Mouse (Mus musculus) gastrocnemius, postnatal 25 days (tissue): Measurements from ENCODE around the gene 9230112D13Rik. TPM values are rescaled to one million over a fixed set of nuclear protein-coding genes. Genes with fewer than 3 reads are reported as not detected.

ENCODE experiments used
- DNase-seq: peaks from one replicate; pipeline ENCODE4 v3.0.0; 2022
- total RNA-seq, 2 experiments: library from RNA; stranded (reverse); gene quantifications; 1 replicate in 1 of 2; 2 replicates in 1 of 2; pipeline ENCODE4 v1.2.3; 2021

Gene 9230112D13Rik
- total RNA-seq, 2 experiments from 2014 or later: not detected

DNA sequence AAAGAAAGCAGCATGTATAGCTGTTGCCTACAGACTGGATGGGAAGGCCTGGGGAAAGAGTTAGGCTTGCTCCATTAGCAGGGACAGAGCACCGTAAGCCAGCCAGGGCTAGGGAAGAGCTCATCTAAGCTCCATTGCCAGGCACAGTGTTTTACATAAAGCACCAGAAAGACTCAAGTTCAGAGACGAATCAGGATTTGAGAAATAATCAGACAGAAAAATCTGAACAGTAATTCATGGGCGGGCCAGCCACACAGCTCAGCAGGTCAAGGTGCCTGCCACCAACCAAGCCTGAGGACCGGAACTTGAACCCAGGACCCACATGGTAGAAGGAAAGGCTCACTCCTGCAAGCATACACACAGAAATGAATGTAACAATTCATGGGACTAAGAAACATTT is 22.9 kb downstream of the 9230112D13Rik start:
- DNase-seq: no peak

DNA sequence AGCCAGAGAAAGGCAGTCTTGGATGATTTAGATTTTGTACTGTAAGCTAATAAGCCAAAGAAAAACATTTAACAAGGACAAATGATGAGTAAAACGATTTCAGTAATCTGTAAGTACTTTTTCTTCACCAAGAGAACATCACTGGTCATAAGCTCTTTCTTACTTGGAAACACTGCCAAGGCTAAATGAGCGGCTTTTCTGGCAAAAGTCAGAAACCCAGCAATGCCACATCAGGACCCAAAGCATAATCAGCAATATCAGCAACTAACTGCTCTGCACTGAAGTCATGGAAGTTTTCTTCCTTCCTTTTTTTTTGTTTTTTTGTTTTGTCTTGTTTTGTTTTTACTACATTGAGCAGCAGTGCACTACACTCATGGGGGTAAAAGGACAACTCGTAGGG is 25.3 kb downstream of the 9230112D13Rik start:
- DNase-seq: no peak

DNA sequence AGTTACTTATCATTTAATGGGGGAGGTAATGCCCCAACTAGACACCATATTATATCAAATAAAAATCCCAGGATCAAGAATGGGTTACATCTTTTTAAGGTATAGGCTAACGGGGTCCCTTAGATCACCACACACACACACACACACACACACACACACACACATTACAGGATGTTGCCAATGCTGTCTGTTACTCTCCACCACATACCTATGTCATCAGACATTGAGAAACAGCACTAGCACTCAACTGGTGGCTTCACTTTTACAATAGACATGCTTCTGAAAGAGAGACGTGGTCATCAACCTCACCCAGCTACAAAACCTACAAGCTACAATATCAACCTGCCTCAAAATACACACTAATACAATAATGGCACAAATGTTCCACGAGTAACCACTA is 28.9 kb downstream of the 9230112D13Rik start:
- no peak for DNase-seq

DNA sequence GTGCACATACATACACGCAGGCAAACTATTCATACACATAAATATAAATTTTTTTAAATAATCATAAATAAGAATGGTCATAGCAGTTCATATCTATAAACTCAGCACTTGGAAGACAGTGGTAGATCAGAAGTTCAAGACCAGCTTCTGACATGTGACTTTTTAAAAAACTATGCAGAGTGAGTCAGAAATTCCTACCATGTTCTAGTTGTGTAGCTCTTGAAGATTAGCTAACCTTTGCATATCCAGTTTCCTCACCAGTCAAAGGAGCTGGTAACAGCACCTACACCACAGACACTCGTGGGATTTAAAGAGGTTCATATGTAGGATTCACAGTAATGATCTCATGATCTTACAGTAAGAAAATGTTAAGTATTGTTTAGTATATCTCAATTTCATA is 29.9 kb downstream of the 9230112D13Rik start:
- DNase-seq: no peak

DNA sequence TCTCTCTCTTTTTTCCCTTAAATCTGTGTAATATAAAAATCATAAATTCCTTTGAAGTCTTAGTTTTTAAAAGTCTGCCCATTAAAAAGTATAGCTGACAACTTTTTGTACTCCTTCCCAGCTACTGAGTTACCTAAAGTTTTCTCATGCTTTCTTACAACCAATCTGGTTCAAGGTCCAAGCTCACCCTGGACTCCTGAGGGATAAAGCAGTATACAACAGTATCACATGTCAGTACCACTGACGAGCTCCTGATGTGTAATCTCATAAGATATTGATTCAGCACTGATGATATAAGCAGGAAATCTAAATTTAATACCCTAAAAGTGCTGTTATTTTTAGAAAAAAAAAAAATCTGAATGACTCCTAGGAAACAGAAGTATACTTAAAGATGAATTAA is 31.6 kb downstream of the 9230112D13Rik start:
- no peak for DNase-seq

DNA sequence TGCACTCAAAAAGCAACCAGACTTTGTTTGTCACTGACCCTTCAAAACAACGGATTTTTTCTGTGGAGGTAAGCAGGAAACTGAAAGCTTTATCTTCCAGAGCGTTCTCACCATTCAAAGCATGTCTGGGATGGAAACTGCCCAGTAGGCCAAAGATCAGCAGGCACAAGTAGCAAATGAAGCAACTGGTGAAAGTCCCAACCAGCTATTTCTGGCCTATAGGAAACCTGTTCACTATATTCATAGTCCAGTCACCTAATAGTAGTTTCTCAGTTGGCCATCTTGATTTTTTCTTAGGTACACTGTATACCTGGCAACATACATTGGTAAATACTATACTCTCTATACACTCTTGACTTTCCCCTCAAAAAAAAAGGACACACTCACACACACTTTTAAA is 32.7 kb downstream of the 9230112D13Rik start:
- no peak for DNase-seq

DNA sequence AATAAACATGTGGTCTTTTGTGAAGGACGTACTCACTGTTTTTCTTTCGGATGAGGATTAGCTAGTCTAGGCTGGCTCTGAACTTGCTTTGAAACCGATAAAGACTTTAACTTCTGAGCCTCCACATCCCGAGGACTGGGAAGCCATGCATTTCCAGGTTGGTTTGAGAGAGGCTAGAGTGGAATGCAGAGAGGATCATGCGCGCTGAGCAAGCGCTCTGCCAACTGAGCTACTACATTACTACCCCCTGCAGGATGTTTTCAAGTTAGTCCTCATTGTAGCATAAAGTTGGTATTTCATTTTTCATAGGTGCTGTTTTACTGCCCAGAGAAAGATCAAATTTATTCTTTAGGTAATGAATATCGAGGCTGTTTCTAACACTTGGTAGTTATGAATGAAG is 36.4 kb downstream of the 9230112D13Rik start:
- no peak for DNase-seq

DNA sequence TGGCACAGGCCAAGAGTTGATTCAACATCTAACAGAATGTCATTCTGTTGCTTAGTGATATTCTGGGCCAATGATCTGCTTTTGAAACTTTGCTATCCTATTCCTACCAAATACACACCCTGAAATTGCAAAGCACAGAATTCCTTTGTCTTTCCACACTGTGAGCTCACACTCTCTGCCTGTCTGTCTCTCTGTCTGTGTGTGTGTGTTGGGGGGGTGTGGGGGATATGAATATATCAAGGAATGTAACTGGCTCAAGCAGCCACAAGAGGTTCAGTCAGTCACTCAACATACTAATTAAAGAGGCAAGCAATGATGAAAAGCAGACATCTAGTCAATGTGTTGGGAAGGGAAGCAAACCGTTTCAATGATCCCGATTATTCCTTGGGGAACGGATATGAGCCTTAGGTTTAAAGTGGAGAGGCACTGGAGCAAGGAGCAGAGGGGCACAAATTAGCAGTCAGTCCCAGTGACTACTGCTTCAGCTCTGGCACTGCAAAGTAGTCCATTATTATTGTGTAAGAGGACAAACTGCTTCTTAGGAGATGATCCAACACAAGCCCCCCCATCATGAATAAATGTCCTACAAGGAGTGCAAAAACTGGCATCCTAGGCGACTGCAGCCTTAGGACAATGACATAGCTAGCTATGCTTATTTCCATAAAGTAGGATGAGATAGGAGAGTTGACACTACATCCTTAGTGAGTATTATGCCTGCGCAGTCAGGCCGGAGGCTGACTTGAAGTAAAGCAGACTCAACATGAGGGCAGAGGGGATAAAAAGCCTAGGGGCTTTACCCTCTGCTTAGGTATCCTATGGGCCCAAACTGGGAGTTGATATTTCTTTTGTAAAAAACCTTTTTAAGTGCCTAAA is 38.9 kb downstream of the 9230112D13Rik start:
- DNase-seq: no peak

DNA sequence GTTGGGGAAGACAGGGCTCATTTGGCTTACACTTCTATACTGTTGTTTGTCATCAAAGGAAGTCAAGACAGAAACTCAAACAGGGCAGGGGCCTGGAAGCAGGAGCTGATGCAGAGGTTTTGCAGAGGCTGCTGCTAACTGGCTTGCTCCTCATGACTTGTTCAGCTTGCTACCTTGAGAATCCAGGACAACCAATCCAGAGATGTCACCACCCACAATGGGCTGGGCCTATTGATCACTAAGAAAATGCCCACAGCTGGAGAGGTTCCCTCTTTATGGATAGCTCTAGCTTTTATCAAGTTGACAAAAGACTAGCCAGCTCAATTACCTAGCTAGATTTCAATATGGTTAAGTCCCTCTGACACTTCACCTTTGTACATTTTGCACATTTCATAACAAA is 51.0 kb downstream of the 9230112D13Rik start:
- DNase-seq: no peak

DNA sequence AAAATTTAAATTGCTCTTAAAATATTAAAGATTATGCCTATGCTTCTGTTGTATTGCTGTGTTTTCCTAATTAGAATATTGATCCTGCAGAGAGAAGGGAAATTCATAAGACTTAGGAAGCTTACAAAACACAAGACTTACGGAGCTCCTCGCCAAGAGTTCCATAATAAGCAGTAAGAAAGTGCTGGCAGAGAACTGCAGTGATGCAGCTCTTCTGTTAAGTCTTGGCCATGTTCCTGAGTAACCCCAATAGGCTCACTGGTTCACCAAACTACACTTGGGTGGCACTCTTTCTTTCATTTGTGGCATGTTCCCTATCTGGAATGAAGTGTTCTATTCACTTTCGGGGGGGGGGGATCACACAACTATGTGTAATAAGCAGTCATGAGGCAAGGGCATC is 56.3 kb downstream of the 9230112D13Rik start:
- DNase-seq: no peak

Other genes starting within 250 kb of the 9230112D13Rik start
- 1 to 10 TPM; 8.6 to 9.0 TPM for gene Shld2, start 212.3 kb downstream of the 9230112D13Rik start, total RNA-seq
- 100 to 1,000 TPM; 124 to 137 TPM for gene Glud1, start 212.1 kb downstream of the 9230112D13Rik start, total RNA-seq
- gene Fam25c, start 167.4 kb downstream of the 9230112D13Rik start, total RNA-seq: 1 to 10 TPM in 1 of 2 experiments, under 1 TPM in 1; 0.82 to 1.3 TPM
- 10 to 100 TPM in 1 of 2 experiments, 1 to 10 TPM in 1; 3.3 to 34.6 TPM for gene Sncg, start 148.0 kb downstream of the 9230112D13Rik start, total RNA-seq
- 10 to 100 TPM in 1 of 2 experiments, 1 to 10 TPM in 1; 7.4 to 12.7 TPM for gene Mmrn2, start 147.3 kb downstream of the 9230112D13Rik start, total RNA-seq
- gene Bmpr1a, start 19.5 kb downstream of the 9230112D13Rik start, total RNA-seq: 10 to 100 TPM; 54.4 to 56.6 TPM
- gene Ldb3, start 65.9 kb upstream of the 9230112D13Rik start, total RNA-seq: 1,000 to 10,000 TPM; 2,264 to 2,912 TPM
- not detected for gene Opn4, start 77.3 kb upstream of the 9230112D13Rik start, total RNA-seq
- 10 to 100 TPM; 31.4 to 32.3 TPM for gene Wapl, start 151.1 kb upstream of the 9230112D13Rik start, total RNA-seq